11 mouse cellular contexts compared by ENCODE assay signal in genomic region chr10:58663417-58663816, GRCm38 (mm10). TPM values are rescaled to one million over a fixed set of nuclear protein-coding genes. Genes with fewer than 3 reads are reported as not detected.
DNase-seq lines count a peak whose midpoint lies in the region; ATAC-seq and TF ChIP-seq lines count a peak whose summit lies in the region.
"Had no signal": no experiment of that assay in that cellular context is flagged by ENCODE, and none has a peak within 500 bp of the region (broad histone marks: within the 10 kb centered on the region; RNA-seq: fewer than 3 reads in every experiment).

No protein-coding gene starts in this region.

- 72% methylated on average over 6 of the region's 6 CpGs for WGBS in hindbrain, embryonic 14.5 days
- WGBS in hindbrain, embryonic 10.5 days: 90% methylated on average over 6 of the region's 6 CpGs
- WGBS in heart, embryonic 15.5 days: 58% methylated on average over 6 of the region's 6 CpGs
- 37% methylated on average over 6 of the region's 6 CpGs for WGBS in stomach, postnatal 0 days

- H3K9ac ChIP-seq in hindbrain, embryonic 14.5 days: no peak overlapping the region
- no peak overlapping the region for H3K9ac ChIP-seq in heart, embryonic 15.5 days
- no peak overlapping the region for H3K9ac ChIP-seq in stomach, postnatal 0 days (ENCODE audit: low read length)
- H3K9ac ChIP-seq: limb, embryonic 15.5 days had no signal

- H3K4me1 ChIP-seq in hindbrain, embryonic 14.5 days (replicated peaks; ENCODE audit: control insufficient read depth, insufficient read depth, low read length): no peaks in the 10 kb centered on the region
- peaks cover 4% of the 10 kb centered on the region; the same call in 1 of the 2 replicates for H3K4me1 ChIP-seq in hindbrain, embryonic 10.5 days (replicated peaks)
- no peaks in the 10 kb centered on the region for H3K4me1 ChIP-seq in heart, embryonic 15.5 days (replicated peaks)
- no peaks in the 10 kb centered on the region for H3K4me1 ChIP-seq in stomach, postnatal 0 days (replicated peaks; ENCODE audit: control insufficient read depth, insufficient read depth)
- H3K4me1 ChIP-seq: limb, embryonic 15.5 days had no signal

- H3K4me2 ChIP-seq in hindbrain, embryonic 14.5 days (replicated peaks): no peak overlapping the region
- H3K4me2 ChIP-seq in heart, embryonic 15.5 days: no peak overlapping the region
- no peak overlapping the region for H3K4me2 ChIP-seq in stomach, postnatal 0 days (replicated peaks; ENCODE audit: low read depth)
- H3K4me2 ChIP-seq: limb, embryonic 15.5 days had no signal

- H3K4me3 ChIP-seq in hindbrain, embryonic 14.5 days (replicated peaks; ENCODE audit: low read length): no peak overlapping the region
- H3K4me3 ChIP-seq in hindbrain, embryonic 10.5 days: no peak overlapping the region
- H3K4me3 ChIP-seq in heart, embryonic 15.5 days: no peak overlapping the region
- H3K4me3 ChIP-seq in stomach, postnatal 0 days (ENCODE audit: low read depth, low read length): no peak overlapping the region
- H3K4me3 ChIP-seq: limb, embryonic 15.5 days; myocyte had no signal

- H3K27me3 ChIP-seq in hindbrain, embryonic 14.5 days (ENCODE audit: control insufficient read depth, insufficient read depth, low read length): no peaks in the 10 kb centered on the region
- no peaks in the 10 kb centered on the region for H3K27me3 ChIP-seq in hindbrain, embryonic 10.5 days (ENCODE audit: insufficient read depth, poor library complexity, severe bottlenecking)
- no peaks in the 10 kb centered on the region for H3K27me3 ChIP-seq in heart, embryonic 15.5 days
- H3K27me3 ChIP-seq in stomach, postnatal 0 days (ENCODE audit: control insufficient read depth, insufficient read depth, low read length): no peaks in the 10 kb centered on the region
- H3K27me3 ChIP-seq: limb, embryonic 15.5 days had no signal

- H3K9me3 ChIP-seq in hindbrain, embryonic 14.5 days (ENCODE audit: control insufficient read depth, low read length): no peaks in the 10 kb centered on the region
- H3K9me3 ChIP-seq in hindbrain, embryonic 10.5 days: no peaks in the 10 kb centered on the region
- no peaks in the 10 kb centered on the region for H3K9me3 ChIP-seq in heart, embryonic 15.5 days (replicated peaks)
- H3K9me3 ChIP-seq in stomach, postnatal 0 days (ENCODE audit: control insufficient read depth, low read length): no peaks in the 10 kb centered on the region
- H3K9me3 ChIP-seq: G1E; limb, embryonic 15.5 days had no signal

- TF ChIP-seq EP300 in stomach, postnatal 0 days (optimal IDR thresholded peaks at IDR 0.05): no peak

- peak; percentile 67; the same call in 1 of the 2 replicates for ATAC-seq in hindbrain, embryonic 14.5 days (ENCODE audit: low FRiP score)
- ATAC-seq in heart, embryonic 15.5 days (replicated peaks; ENCODE audit: insufficient number of reproducible peaks, insufficient read depth, low FRiP score, low read depth): 0 out of 2 replicates have a peak, but pooled peaks have one; percentile 39
- ATAC-seq in stomach, postnatal 0 days (ENCODE audit: low FRiP score, low TSS enrichment): peak; percentile 32; the same call in 1 of the 2 replicates

- DNase-seq in hindbrain, embryonic 14.5 days (ENCODE audit: low spot score): no peak
- DNase-seq in hindbrain, embryonic 10.5 days (ENCODE audit: low spot score): no peak
- peak; percentile 50 for DNase-seq in right cerebral cortex, postnatal 4 days
- DNase-seq in right cerebral cortex, adult 2 months (ENCODE audit: low spot score in 2 of 2): no peak
- DNase-seq in stomach, postnatal 0 days (ENCODE audit: low spot score): no peak
- DNase-seq in natural killer cell, adult 2 months (ENCODE audit: low spot score in 2 of 2): no peak
- no peak for DNase-seq in liver

- no peaks in the 10 kb centered on the region for H3K36me3 ChIP-seq in hindbrain, embryonic 14.5 days (replicated peaks; ENCODE audit: control insufficient read depth, insufficient read depth)
- H3K36me3 ChIP-seq in hindbrain, embryonic 10.5 days: no peaks in the 10 kb centered on the region
- no peaks in the 10 kb centered on the region for H3K36me3 ChIP-seq in heart, embryonic 15.5 days
- no peaks in the 10 kb centered on the region for H3K36me3 ChIP-seq in stomach, postnatal 0 days (ENCODE audit: control insufficient read depth, insufficient read depth, low read length)
- H3K36me3 ChIP-seq: G1E; limb, embryonic 15.5 days had no signal

- no peak for TF ChIP-seq CTCF in stomach, postnatal 0 days (IDR thresholded peaks at IDR 0.05; ENCODE audit: low read depth)

- no peak overlapping the region for H3K27ac ChIP-seq in hindbrain, embryonic 14.5 days
- no peak overlapping the region for H3K27ac ChIP-seq in hindbrain, embryonic 10.5 days
- H3K27ac ChIP-seq in heart, embryonic 15.5 days: no peak overlapping the region
- no peak overlapping the region for H3K27ac ChIP-seq in stomach, postnatal 0 days (replicated peaks)
- H3K27ac ChIP-seq: limb, embryonic 15.5 days had no signal

RNA-seq across cellular contexts. Expression of gene Edar, which starts 12.0 kb away (rescaled TPM):
- polyA plus RNA-seq in hindbrain, embryonic 14.5 days (2014; fragmentation: Nextera tagmentation; extraction: Ambion mirVana): 0.24 and 0.25 TPM in 2 replicates
- 0.08 and 0.20 TPM in 2 replicates for polyA plus RNA-seq in hindbrain, embryonic 10.5 days (2016; fragmentation: Nextera tagmentation; extraction: Ambion mirVana)
- polyA plus RNA-seq in heart, embryonic 15.5 days (2015; fragmentation: Nextera tagmentation; extraction: Ambion mirVana): 0.09 and 0.37 TPM in 2 replicates
- 0.64 and 0.73 TPM in 2 replicates for polyA plus RNA-seq in stomach, postnatal 0 days (2015; fragmentation: Nextera tagmentation; extraction: Ambion mirVana)
- polyA plus RNA-seq: G1E, myocyte had no signal

RNA-seq across cellular contexts. Expression of gene Gm17542, which starts 54.6 kb away (rescaled TPM):
- polyA plus RNA-seq in hindbrain, embryonic 14.5 days (2014; fragmentation: Nextera tagmentation; extraction: Ambion mirVana): not detected in 2 replicates
- polyA plus RNA-seq in hindbrain, embryonic 10.5 days (2016; fragmentation: Nextera tagmentation; extraction: Ambion mirVana): not detected in 2 replicates
- polyA plus RNA-seq in heart, embryonic 15.5 days (2015; fragmentation: Nextera tagmentation; extraction: Ambion mirVana): not detected in 2 replicates
- not detected in 2 replicates for polyA plus RNA-seq in stomach, postnatal 0 days (2015; fragmentation: Nextera tagmentation; extraction: Ambion mirVana)
- polyA plus RNA-seq: G1E; limb, embryonic 15.5 days; myocyte had no signal
